Mouse (Mus musculus) testis, adult 2 months (tissue): ENCODE results near the gene Kirrel3. TPM values are rescaled to one million over a fixed set of nuclear protein-coding genes. Genes with fewer than 3 reads are reported as not detected.

ENCODE experiments used
- H3K27ac ChIP-seq: fragments of 200-500 bp; 2 replicates; pipeline ENCODE4 v1.5.1; 2012; ENCODE audit warnings: low read depth, low read length; ENCODE audit not compliant: control insufficient read depth, insufficient read depth
- H3K27me3 ChIP-seq: fragments of 200-500 bp; 2 replicates; pipeline ENCODE4 v1.6.1; 2012; ENCODE audit warnings: mild to moderate bottlenecking, low read length, moderate library complexity; ENCODE audit not compliant: control insufficient read depth, insufficient read depth
- H3K36me3 ChIP-seq: fragments of 200-500 bp; 2 replicates; pipeline ENCODE4 v1.6.1; 2012; ENCODE audit warnings: mild to moderate bottlenecking, low read length; ENCODE audit not compliant: control insufficient read depth, insufficient read depth
- H3K4me1 ChIP-seq: fragments of 200-500 bp; 2 replicates; pipeline ENCODE4 v1.6.1; 2012; ENCODE audit warnings: low read length; ENCODE audit not compliant: control insufficient read depth, insufficient read depth
- H3K4me3 ChIP-seq: fragments of 200-500 bp; 2 replicates; pipeline ENCODE4 v1.5.1; 2012; ENCODE audit warnings: low read depth, mild to moderate bottlenecking, low read length, moderate library complexity, mixed read lengths; ENCODE audit not compliant: control insufficient read depth
- CTCF ChIP-seq: fragments of 200-500 bp; IDR thresholded peaks from 2 replicates; pipeline ENCODE4 v1.5.1; 2012; ENCODE audit warnings: low read depth, mild to moderate bottlenecking, inconsistent platforms, low read length, moderate library complexity; ENCODE audit not compliant: control insufficient read depth, insufficient read depth, insufficient replicate concordance
- POLR2A ChIP-seq: fragments of 200-500 bp; IDR thresholded peaks from 2 replicates; pipeline ENCODE4 v1.6.1; 2012; ENCODE audit warnings: low read depth, mild to moderate bottlenecking, inconsistent platforms, low read length, moderate library complexity; ENCODE audit not compliant: control insufficient read depth
- polyA plus RNA-seq: library from polyadenylated mRNA; depleted of rRNA; stranded (reverse); fragments of >200 nt; gene quantifications from 2 replicates; pipeline ENCODE4 v1.2.3, GENCODE M21; 2012

The Kirrel3 gene
- polyA plus RNA-seq, 1 experiment = 0.10 TPM

DNA sequence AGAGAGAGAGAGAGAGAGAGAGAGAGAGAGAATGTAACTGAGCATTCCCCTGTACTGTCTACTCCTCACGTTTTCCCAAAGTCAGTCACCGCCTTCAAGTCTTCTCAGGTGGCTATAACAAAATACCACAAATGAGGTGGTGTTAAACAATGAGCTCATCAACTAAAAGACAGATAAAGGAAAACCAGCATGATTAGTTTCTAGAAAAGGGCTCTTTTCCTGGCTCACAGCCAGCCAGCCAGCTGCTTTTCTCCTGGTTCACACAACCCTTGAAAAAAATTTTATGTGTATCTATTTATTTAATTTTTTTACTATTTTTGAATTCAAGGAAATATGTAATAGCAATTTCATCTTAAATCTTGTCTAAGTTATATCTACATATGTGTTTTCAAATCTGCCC lies 22.0 kb upstream of the Kirrel3 start:
- Histone ChIP-seq H3K36me3 (no peaks in the 10 kb centered on the region), H3K27ac (no peak overlapping the region), H3K4me3 (no peak overlapping the region), H3K4me1 (no peaks in the 10 kb centered on the region), H3K27me3 (no peaks in the 10 kb centered on the region)
- TF ChIP-seq POLR2A (no peak), CTCF (no peak)

DNA sequence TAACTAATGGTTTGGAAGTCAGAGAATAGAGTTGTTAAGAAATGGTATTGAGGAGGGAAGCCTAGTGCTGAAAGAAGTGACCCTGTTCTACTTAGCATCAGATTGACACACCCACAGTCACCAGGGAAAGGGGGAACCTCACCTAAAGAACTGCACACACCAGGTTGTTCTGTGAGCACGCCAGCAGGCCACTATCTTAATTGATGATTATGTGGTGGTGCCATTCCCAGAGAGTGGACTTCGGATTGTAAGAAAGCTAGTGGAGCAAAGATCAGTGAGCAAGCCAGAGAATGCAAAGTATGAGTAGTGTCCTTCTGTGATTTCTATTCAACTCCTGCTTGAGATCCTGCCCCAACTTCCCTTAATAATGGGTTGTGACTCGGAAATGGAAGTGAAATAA lies 19.6 kb upstream of the Kirrel3 start:
- no peak overlapping the region for H3K27ac ChIP-seq
- H3K27me3 ChIP-seq = no peaks in the 10 kb centered on the region
- no peaks in the 10 kb centered on the region for H3K4me1 ChIP-seq
- no peak overlapping the region for H3K4me3 ChIP-seq
- TF ChIP-seq POLR2A (no peak), CTCF (no peak)
- no peaks in the 10 kb centered on the region for H3K36me3 ChIP-seq

DNA sequence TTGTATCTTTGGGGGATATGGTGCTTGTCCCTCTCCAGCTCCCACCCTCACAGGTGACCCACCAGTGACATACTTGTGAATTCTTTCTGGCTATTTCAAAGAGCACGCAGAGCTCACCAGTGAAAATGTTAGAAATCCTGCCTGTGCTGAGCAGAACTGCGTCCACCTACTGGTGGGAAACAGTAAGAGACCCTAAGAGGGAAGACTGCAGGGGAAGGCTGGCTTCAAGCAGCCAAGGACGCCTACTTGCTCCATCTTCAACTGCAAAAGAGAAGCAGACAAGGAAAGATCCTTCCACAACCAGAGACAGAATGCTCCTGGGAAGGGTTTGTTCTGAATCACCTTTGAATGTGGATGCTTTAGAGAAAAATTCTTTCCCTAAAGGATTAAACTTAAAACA lies 16.5 kb upstream of the Kirrel3 start:
- Histone ChIP-seq H3K36me3 (no peaks in the 10 kb centered on the region), H3K4me3 (no peak overlapping the region), H3K27ac (no peak overlapping the region), H3K4me1 (no peaks in the 10 kb centered on the region), H3K27me3 (no peaks in the 10 kb centered on the region)
- TF ChIP-seq POLR2A (no peak), CTCF (no peak)

DNA sequence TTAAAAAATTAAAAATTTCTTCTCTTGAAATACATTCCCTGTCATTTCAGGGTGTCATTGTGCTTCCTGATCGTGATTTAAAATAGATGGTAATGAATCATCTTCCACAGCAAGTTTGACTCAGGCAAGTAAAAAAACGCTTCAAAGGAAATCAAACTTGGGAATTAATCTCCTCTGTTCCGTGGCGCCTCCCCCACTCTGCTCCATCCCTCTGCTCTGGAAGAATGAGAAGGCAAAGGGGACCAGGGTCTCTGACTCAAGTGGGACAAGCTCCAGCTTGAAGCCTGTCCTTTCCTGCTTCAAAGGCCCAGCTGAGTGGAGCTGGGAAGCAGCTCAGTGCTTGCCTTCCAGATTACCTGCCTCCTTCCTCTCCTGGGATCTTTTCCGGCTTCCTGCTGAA lies 9.5 kb upstream of the Kirrel3 start:
- no peaks in the 10 kb centered on the region for H3K36me3 ChIP-seq
- H3K4me1 ChIP-seq = no peaks in the 10 kb centered on the region
- no peaks in the 10 kb centered on the region for H3K27me3 ChIP-seq
- TF ChIP-seq CTCF (no peak), POLR2A (no peak)
- no peak overlapping the region for H3K27ac ChIP-seq
- no peak overlapping the region for H3K4me3 ChIP-seq

DNA sequence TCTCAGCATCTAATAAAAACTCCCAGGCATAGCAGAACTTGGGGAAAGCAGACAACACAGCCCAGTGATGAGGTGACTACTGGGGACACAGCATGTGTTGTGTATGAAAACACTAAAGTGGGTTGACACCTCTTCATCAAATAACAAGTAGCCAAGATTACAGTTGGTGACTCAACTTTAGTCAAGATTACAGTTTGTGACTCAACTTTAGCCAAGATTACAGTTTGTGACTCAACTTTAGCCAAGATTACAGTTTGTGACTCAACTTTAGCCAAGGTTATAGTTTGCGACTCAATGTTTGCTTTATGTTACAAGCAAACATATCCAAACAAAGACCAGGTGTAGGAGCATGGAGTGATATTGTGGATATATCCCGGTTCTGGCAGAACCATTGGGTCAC lies 7.2 kb upstream of the Kirrel3 start:
- TF ChIP-seq POLR2A (no peak), CTCF (no peak)
- no peaks in the 10 kb centered on the region for H3K4me1 ChIP-seq
- H3K27ac ChIP-seq = no peak overlapping the region
- H3K36me3 ChIP-seq = no peaks in the 10 kb centered on the region
- no peaks in the 10 kb centered on the region for H3K27me3 ChIP-seq
- H3K4me3 ChIP-seq = no peak overlapping the region

DNA sequence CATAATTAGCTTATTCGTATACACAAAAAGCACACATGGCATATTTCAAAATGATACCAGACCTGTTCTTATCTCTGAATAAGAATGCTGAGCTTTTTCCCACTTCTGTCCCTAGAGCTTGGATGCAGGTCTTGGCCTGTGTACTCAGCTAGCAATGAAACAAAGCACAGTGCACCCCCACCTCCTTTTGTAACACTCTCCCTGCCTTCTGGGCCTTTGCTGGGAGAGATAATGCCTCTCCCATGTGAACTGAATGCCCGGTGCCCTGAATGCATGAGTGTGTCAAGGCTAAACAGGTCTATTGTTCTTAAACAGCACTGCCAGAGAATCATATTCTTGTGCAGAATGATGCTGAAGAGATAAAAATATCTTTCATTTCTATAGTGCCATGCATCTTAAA lies 2.5 kb upstream of the Kirrel3 start:
- H3K4me3 ChIP-seq = no peak overlapping the region
- H3K36me3 ChIP-seq = no peaks in the 10 kb centered on the region
- no peak for TF ChIP-seq POLR2A
- no peak for TF ChIP-seq CTCF
- no peak overlapping the region for H3K27ac ChIP-seq
- H3K4me1 ChIP-seq = peaks cover 4% of the 10 kb centered on the region
- H3K27me3 ChIP-seq = no peaks in the 10 kb centered on the region; the same call in 1 of the 2 replicates

DNA sequence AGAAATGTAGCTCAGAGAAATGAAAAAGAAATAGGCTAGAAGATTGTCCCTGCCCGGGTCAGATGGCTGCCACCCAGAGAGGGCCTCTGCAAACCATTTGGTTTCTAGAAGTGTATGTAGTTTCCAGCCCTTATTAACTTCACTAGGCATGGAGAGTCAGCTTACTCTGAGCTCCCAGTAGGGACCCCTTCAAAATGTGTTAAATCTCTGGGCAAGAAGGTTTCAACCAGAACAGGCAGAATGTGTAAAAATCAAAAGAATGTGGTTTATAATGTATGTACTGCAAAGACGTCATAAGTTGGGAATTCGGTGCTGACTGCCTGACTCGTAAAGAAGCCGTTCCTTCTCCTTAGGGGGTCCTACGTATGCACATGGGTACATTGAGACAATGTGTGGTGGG lies 1.0 kb upstream of the Kirrel3 start:
- TF ChIP-seq POLR2A = no peak
- TF ChIP-seq CTCF = no peak
- Histone ChIP-seq H3K4me1 (peaks cover 7% of the 10 kb centered on the region), H3K4me3 (no peak overlapping the region), H3K36me3 (no peaks in the 10 kb centered on the region), H3K27ac (no peak overlapping the region), H3K27me3 (peaks cover 1% of the 10 kb centered on the region; the same call in 1 of the 2 replicates)

DNA sequence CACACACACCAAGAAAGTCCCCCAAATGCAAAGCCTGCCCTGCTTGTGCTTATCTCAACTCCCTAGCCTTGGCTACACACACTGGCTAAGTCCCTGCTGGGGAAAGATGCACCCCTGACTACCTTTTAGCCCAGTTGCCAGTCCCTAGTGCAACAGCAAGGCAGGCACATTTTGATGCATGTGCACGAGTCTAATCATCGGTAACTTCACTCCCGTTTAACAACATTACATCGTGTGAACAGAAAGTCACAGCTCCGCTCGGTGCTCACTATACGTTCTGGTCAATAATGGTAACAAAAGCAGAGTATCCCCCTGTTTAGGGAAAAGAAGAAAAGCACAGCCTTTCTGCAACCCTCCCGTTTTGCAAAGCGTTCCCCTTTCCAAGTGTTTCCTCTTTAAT lies 2.6 kb downstream of the Kirrel3 start:
- H3K36me3 ChIP-seq = no peaks in the 10 kb centered on the region
- peaks cover 2% of the 10 kb centered on the region; the same call in 1 of the 2 replicates for H3K27me3 ChIP-seq
- peaks cover 7% of the 10 kb centered on the region for H3K4me1 ChIP-seq
- TF ChIP-seq CTCF (no peak), POLR2A (no peak)
- no peak overlapping the region for H3K4me3 ChIP-seq
- H3K27ac ChIP-seq = no peak overlapping the region
